Mouse (Mus musculus) forebrain, embryonic 11.5 days (tissue): Measurements from ENCODE around the gene Tcte3. TPM values are rescaled to one million over a fixed set of nuclear protein-coding genes. Genes with fewer than 3 reads are reported as not detected.
"Not testable (repeated sequence)": the region's sequence is repeated elsewhere in the genome, so short reads cannot be mapped to it uniquely, and the experiment has no call there.

Experiments
- ATAC-seq: fragments of 200-750 bp; cut with Nextera tagmentation; replicated peaks from 2 replicates; pipeline ENCODE4 v1.8.0; 2017; ENCODE audit warnings: moderate TSS enrichment; ENCODE audit not compliant: low FRiP score
- DNase-seq: peaks from one replicate; pipeline ENCODE4 v3.0.0-alpha.2; 2017; ENCODE audit warnings: low spot score
- H3K27ac ChIP-seq: fragments of 300-500 bp; sonication (generic); 2 replicates; pipeline ENCODE4 v1.5.1; 2014; ENCODE audit warnings: low read depth, low read length
- H3K27me3 ChIP-seq: fragments of 300-500 bp; sonication (generic); 2 replicates; pipeline ENCODE4 v1.6.1; 2014; ENCODE audit warnings: mild to moderate bottlenecking, low read length, mixed read lengths; ENCODE audit not compliant: control insufficient read depth, insufficient read depth
- H3K36me3 ChIP-seq: fragments of 300-500 bp; sonication (generic); 2 replicates; pipeline ENCODE4 v1.6.1; 2014; ENCODE audit warnings: mild to moderate bottlenecking, low read length, moderate library complexity, mixed read lengths; ENCODE audit not compliant: control insufficient read depth, insufficient read depth
- H3K4me1 ChIP-seq: fragments of 300-500 bp; sonication (generic); replicated peaks from 2 replicates; pipeline ENCODE4 v1.6.1; 2014; ENCODE audit warnings: low read length, mixed read lengths; ENCODE audit not compliant: control insufficient read depth, insufficient read depth
- H3K4me2 ChIP-seq: fragments of 300-500 bp; sonication (generic); 2 replicates; pipeline ENCODE4 v1.6.1; 2014; ENCODE audit warnings: low read depth, mild to moderate bottlenecking, low read length, moderate library complexity, mixed read lengths; ENCODE audit not compliant: severe bottlenecking
- H3K4me3 ChIP-seq: fragments of 300-500 bp; sonication (generic); 2 replicates; pipeline ENCODE4 v1.5.1; 2014; ENCODE audit warnings: low read depth, low read length
- H3K9ac ChIP-seq: fragments of 300-500 bp; sonication (generic); 2 replicates; pipeline ENCODE4 v1.6.1; 2014; ENCODE audit warnings: low read length
- H3K9me3 ChIP-seq: fragments of 300-500 bp; sonication (generic); 2 replicates; pipeline ENCODE4 v1.6.1; 2016; ENCODE audit warnings: low read length, mixed read lengths; ENCODE audit not compliant: control insufficient read depth
- WGBS: fragments of 180-500 bp; shearing (Covaris S2); extraction: QIAGEN DNeasy Blood & Tissue Kit; methylation state at CpG from one replicate; pipeline ENCODE4 v1.1.7; 2014; 5-methylcytosine and 5-hydroxymethylcytosine counted together
- polyA plus RNA-seq: library from polyadenylated mRNA; unstranded; fragments of >200 nt; fragmentation: Nextera tagmentation; extraction: Ambion mirVana; gene quantifications from 2 replicates; pipeline ENCODE4 v1.2.1, GENCODE M21; 2014

The Tcte3 gene
- polyA plus RNA-seq, 1 experiment from 2014 or later = not detected

DNA sequence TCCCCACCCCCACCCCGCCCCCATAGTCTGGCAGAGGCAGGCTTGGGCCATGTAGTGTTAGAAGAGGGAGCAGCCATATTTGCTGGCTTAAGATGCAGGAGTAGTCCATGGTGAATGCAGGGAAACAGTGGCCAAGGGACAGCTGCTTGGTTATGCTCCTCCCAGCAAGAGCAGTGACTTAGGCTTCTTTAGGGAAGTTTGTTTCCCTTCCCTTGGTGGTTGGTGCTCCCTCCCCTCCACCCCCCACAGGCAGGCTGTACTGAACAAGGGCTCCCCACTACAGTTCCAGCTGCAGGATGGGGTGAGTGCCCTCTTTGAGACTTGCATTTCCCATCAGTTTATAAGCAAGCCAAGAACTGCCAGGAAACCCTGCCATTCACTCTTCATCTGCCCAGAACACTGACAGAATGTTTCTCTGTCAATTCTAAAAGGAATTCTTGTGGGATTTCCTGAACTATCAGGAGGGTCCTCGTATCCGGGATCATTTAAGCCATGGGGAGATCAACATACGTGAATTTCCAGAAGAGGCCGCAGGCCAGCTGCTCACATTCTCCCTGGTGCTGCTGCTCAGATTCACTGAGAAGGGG is 51.1 kb downstream of the Tcte3 start:
- not testable (repeated sequence) for H3K9ac ChIP-seq, ATAC-seq

DNA sequence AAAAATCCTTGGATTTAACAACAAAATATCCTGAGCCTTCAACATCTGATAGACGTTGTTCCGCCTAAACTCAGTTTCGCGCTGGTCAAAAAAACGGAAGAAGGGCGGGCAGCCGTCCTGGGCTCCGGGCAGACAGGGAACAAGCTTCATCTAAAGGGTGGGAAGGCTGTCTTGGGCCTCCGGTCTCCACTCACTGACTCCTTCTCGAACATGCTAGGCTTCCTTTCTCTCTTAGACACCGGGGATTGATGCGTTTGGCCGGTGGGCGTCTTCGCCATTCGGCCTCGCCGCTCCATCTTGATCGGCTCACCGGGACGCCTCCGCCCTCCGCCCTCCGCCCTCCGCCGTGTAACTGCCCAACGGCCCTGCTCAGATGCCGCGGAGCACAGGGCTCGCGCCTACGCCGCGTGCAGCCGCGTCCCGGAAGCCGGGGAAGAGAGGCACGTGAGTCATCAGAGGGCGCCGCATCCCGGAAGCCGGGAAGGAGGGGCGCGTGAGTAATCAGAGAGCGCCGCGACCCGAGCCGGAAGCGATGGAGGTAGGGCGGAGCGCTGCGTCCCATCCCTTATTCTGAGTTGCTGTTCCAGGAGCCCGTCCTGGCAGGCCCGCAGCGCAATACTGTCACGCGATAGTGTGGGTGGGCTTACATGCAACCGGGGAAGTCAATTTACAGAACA is 62.8 kb downstream of the Tcte3 start, which contains the start of the genes 9030025P20Rik and Gm3417:
9030025P20Rik (plus strand) TSS at position 107 of the 677 bp plus-strand sequence.
Gm3417 (minus strand) TSS at position 429 of the 677 bp plus-strand sequence.
- H3K4me3 ChIP-seq, H3K27ac ChIP-seq, DNase-seq, H3K27me3 ChIP-seq, H3K36me3 ChIP-seq, H3K4me2 ChIP-seq, H3K9me3 ChIP-seq, H3K9ac ChIP-seq, H3K4me1 ChIP-seq: not testable (repeated sequence)
- no CpG with 5 or more reads among the region's 60 CpGs for WGBS
- ATAC-seq = peak; percentile 99

More for the DNA sequence above, 51.1 kb downstream of the Tcte3 start:
- not testable (repeated sequence) for H3K36me3 ChIP-seq, H3K27ac ChIP-seq, H3K4me3 ChIP-seq, H3K27me3 ChIP-seq, H3K4me1 ChIP-seq, H3K4me2 ChIP-seq, H3K9me3 ChIP-seq, DNase-seq
- 89% methylated on average over 4 of the region's 5 CpGs for WGBS

DNA sequence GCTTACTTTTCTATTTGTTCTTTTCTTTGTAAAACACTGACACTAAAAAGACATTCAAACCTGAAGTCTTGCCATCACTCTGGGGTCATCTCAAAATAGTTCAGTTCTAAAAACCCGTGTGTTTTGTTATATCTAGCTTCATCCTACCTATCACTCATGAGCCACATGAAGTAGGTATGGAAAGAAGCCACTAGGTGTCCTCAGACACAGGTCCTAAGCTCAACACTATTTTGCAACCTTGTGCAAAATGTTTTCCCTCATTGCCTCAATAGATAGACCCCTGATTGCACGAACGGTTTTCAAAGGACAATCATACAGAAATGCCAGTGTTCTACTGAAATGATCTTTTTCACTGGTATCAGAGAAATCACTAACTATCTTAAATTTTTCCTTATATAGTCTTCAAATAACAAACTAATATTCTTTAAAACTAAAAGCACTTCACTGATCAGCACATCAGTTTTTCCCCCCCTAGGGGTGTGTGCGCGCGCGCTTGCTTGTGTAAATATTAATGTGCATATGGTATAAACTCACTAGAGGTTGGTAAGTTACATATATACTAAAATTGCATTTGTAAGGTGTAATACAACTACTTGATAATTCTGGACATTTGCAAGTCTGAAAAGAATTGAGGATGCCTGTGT is 63.4 kb downstream of the Tcte3 start:
- not testable (repeated sequence) for DNase-seq, H3K9me3 ChIP-seq, H3K36me3 ChIP-seq, H3K4me2 ChIP-seq, H3K27me3 ChIP-seq, H3K9ac ChIP-seq, H3K4me3 ChIP-seq, H3K27ac ChIP-seq, H3K4me1 ChIP-seq
- ATAC-seq = peak; percentile 8; the same call in 1 of the 2 replicates
- 2% methylated on average over 4 of the region's 7 CpGs for WGBS

Other genes starting within 250 kb of the Tcte3 start
- 4.3 and 6.1 TPM in 2 replicates for gene Wdr27, start 98.3 kb downstream of the Tcte3 start, polyA plus RNA-seq
- 29.5 and 32.4 TPM in 2 replicates for gene 1600012H06Rik, start 98.3 kb downstream of the Tcte3 start, polyA plus RNA-seq
- 33.2 and 36.2 TPM in 2 replicates for gene Phf10, start 80.2 kb downstream of the Tcte3 start, polyA plus RNA-seq
- 11.5 and 13.1 TPM in 2 replicates for gene 9030025P20Rik, start 63.0 kb downstream of the Tcte3 start, polyA plus RNA-seq
- gene Gm3417, start 62.7 kb downstream of the Tcte3 start, polyA plus RNA-seq = 1.9 and 2.2 TPM in 2 replicates
- gene Gm3435, start 31.3 kb downstream of the Tcte3 start, polyA plus RNA-seq = 6.7 and 9.2 TPM in 2 replicates
- 98.2 and 107 TPM in 2 replicates for gene Ermard, start 280 bp downstream of the Tcte3 start, polyA plus RNA-seq
- gene Gm3448, start within 50 bp of the Tcte3 start, polyA plus RNA-seq = 4.2 and 4.6 TPM in 2 replicates